Mouse (Mus musculus) ovary, adult 18-20 months (tissue): ENCODE results near the gene Tenm4.

Source experiments
- DNase-seq: peaks from one replicate; pipeline ENCODE4 v3.0.0; 2022; ENCODE audit warnings: low spot score, mixed read lengths

The Tenm4 gene

GRCm38 (mm10) chr7:96341479-96341878 lies 170.4 kb downstream of the Tenm4 start:
- no peak for DNase-seq

- DNase-seq = no peak
Observed at GRCm38 (mm10) chr7:96342996-96343395, 171.9 kb downstream of the Tenm4 start.

- no peak for DNase-seq
Observed at GRCm38 (mm10) chr7:96343667-96344066, 172.6 kb downstream of the Tenm4 start.

GRCm38 (mm10) chr7:96352671-96353070 lies 181.6 kb downstream of the Tenm4 start:
- DNase-seq = no peak

GRCm38 (mm10) chr7:96356285-96356811 lies 185.3 kb downstream of the Tenm4 start:
- no peak for DNase-seq

GRCm38 (mm10) chr7:96357550-96357949 lies 186.5 kb downstream of the Tenm4 start:
- DNase-seq = no peak

- no peak for DNase-seq
Observed at GRCm38 (mm10) chr7:96363311-96363710, 192.3 kb downstream of the Tenm4 start.

- no peak for DNase-seq
Observed at GRCm38 (mm10) chr7:96369947-96370346, 198.9 kb downstream of the Tenm4 start.

GRCm38 (mm10) chr7:96374004-96374663 lies 203.1 kb downstream of the Tenm4 start:
- no peak for DNase-seq

GRCm38 (mm10) chr7:96375507-96375906 lies 204.5 kb downstream of the Tenm4 start:
- DNase-seq = no peak

- no peak for DNase-seq
Observed at GRCm38 (mm10) chr7:96383686-96384528, 212.9 kb downstream of the Tenm4 start.

GRCm38 (mm10) chr7:96384726-96385500 lies 213.9 kb downstream of the Tenm4 start:
- DNase-seq = no peak

GRCm38 (mm10) chr7:96385850-96386249 lies 214.8 kb downstream of the Tenm4 start:
- no peak for DNase-seq

GRCm38 (mm10) chr7:96390034-96390670 lies 219.1 kb downstream of the Tenm4 start:
- DNase-seq = no peak

GRCm38 (mm10) chr7:96390894-96391293 lies 219.8 kb downstream of the Tenm4 start:
- DNase-seq = no peak

- no peak for DNase-seq
Observed at GRCm38 (mm10) chr7:96391797-96392472, 220.9 kb downstream of the Tenm4 start.

- DNase-seq = no peak
Observed at GRCm38 (mm10) chr7:96392600-96392999, 221.6 kb downstream of the Tenm4 start.

GRCm38 (mm10) chr7:96397940-96398339 lies 226.9 kb downstream of the Tenm4 start:
- no peak for DNase-seq

GRCm38 (mm10) chr7:96400411-96400810 lies 229.4 kb downstream of the Tenm4 start:
- no peak for DNase-seq

- DNase-seq = no peak
Observed at GRCm38 (mm10) chr7:96406630-96407214, 235.7 kb downstream of the Tenm4 start.
